Mouse (Mus musculus) ovary, postnatal 36 days (tissue): Measurements from ENCODE around the gene Spaca6.
"Not testable (repeated sequence)": the region's sequence is repeated elsewhere in the genome, so short reads cannot be mapped to it uniquely, and the experiment has no call there.

ENCODE experiments used
- DNase-seq: peaks from one replicate; pipeline ENCODE4 v3.0.0; 2022; ENCODE audit warnings: low spot score, mixed read lengths

The Spaca6 gene

DNA sequence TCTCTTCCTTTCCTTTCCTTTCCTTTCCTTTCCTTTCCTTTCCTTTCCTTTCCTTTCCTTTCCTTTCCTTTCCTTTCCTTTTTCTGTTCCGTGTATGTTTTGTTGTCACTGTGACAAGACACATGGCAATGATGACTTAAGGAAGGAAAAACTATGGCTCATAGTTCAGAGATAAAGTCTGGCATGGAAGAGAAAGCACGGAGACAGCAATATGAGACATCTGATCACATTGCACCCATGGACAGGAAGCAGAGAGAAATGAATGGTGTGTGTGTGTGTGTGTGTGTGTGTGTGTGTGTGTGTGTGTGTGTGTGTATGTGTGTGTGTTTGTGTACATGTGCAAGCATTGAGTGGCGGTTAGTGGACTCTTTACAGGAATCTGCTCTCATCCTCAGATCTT is 17.6 kb downstream of the Spaca6 start:
- not testable (repeated sequence) for DNase-seq

DNA sequence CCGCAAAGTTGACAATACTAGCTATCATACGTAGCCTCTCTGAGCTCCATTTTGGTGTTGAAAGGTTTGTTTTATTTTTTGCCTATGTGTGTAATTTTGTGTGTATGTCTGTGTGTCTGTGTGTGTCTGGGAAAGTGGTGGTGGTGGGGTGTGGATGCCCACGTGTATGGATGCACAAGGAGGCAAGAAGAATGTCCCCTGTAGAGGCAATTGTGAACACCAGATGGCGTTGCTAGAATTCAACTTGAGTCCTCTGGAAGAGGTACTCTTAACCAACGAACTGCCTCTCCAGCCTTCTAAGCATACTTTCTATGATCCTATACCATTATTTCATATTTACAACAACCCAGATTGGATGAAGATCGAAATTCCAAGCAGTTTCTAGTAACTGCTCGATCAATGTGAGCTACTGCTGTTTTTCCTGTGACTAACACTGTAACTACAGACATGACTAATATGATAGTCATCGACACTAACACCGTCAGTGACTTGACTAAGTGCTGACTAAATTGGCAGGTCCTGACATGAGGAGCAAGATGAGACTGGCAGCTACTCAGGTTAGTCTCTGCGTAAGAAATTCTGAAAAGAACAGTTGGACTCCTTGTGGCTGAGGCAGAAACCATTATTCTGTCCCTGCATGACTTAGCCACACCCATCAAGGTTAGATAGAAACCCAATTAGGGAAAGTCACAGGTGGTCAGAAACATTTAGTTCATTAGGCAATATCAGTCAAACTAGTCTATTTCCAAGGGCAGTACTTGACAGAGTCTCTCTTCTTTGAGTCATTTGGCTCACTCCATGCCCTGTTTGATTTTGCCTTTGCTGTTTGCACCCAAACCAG is 18.4 kb downstream of the Spaca6 start:
- DNase-seq, result no peak

DNA sequence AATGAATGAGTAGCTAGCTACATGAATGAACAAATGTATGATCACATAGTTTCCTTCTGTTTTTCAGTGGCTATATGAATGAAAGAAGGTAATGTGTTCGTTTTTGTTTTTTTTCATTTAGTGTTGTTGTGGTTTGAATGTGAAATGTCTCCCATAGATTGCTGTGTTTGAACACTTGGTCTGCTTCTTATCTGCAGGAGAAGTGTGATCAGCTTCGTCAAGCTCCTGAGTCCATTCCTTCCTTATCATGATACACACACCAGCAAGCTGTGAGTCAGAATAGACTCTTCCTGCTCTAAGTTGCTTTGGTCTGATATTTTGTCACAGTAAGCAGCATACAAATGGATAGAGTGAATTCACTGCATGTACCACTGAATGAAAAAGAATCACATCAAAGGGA is 22.0 kb downstream of the Spaca6 start:
- no peak for DNase-seq

DNA sequence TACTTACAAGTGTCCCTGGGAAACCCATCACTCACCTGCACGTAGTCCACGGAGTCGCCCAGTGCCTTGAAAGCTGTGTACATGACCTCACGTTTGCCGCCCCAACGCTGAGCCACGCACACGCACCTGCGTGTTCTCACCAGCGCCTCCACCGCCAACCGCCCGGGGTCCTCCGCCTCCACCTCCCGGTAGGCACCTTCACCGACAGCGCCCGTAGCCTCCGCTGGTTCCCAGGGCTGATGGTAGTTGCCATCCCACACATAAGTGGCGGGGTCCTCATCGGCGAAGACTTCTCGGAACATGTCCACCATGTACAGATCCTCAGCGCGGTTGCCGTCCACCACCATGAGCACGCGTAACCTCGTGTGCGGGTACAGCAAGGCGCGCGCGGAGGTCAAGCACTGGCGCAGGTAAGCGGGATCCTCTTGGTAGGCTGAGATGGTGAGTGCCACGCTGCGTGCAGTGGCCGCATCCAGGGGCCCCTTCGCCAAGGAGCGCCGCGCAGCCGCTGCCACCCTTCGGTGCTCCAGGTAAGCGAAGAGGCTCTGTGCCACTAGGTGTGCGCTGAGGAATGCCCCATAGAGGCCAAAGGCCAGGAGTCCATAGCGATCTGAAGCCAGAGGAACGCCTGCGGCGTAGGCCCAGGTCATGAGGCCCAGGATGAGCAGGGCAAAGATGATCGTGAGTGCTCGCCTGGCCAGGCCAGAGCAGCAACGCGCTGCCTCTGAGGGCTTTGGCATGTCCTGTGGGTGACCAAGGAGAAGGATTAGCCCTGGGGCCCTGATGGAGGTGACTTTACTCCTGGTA is 23.2 kb downstream of the Spaca6 start:
- DNase-seq, result no peak

DNA sequence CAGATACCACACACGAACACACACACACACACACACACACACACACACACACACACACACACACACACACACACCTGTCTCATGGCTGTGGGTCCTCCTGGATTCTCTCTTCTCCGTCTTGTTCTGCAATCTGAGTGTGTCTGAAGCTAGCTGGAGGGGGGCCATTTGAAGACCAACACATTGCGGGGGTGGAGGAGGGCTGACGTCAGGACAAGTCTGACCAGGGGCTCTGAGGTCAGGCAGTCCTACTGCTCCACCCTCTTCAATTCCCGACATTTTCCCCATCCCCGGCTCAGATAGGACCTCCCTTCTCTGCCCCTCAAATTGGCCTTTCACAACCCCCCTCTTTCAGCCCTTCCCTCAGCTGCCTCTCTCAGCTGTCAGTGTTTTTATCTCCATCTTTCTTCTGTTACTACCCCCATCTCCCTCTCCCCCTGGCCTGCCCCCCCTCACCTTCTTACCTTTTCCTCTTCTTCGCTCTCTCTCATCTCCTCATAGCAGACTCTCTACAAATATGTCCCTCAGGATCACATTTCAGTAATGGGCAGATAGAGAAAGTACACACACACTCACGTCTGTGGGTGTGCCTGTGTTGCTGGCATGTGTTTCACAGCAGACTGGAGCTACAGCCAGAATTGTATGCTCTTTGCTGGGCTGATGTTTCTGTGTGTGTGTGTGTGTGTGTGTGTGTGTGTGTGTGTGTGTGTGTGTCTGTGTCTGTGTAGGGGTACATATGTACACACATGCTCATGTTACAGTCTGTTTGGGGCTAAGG is 28.3 kb downstream of the Spaca6 start, which contains the start of gene Has1:
Gene Has1, minus strand, starts transcription at position 142 of the 775 bp plus-strand sequence.
- no peak for DNase-seq

DNA sequence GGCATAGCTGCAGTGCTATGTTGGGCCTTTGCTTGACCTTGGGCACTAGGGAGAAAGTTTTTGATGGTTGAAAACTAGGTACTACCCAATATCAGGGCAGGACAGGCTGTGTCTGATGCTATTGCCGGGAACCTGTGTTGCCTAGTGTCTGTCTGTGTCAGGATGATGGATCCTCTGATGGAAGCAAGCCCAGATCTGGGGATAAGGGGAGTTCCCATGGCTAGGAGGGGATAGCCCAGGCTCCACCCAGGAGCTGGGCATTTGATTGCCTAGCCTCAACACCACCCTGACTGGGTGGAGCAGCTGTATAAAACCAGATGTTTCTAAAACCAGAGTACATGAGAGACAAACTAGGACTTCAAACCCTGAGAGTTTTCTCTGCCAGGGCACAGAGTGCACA is 29.7 kb downstream of the Spaca6 start:
- no peak for DNase-seq

DNA sequence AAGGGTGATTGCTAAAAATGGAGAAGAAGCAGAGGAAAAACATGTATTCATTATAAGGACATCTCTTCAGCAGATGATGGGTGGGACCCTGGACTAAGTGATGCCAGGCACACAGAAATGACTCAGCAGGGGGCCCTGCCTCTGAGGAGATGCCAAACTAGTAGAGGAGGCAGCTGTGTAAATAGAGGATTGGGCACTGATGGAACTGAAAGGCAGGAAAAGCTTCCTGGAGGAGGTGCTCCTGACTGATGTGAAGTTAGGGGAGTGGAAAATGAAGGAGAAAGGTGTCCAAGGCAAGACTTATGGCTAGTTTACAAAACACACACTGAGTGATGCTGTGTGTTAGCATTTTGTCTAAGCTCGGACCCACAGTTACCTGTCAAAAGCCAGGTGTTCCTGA is 30.5 kb downstream of the Spaca6 start:
- DNase-seq, result no peak

DNA sequence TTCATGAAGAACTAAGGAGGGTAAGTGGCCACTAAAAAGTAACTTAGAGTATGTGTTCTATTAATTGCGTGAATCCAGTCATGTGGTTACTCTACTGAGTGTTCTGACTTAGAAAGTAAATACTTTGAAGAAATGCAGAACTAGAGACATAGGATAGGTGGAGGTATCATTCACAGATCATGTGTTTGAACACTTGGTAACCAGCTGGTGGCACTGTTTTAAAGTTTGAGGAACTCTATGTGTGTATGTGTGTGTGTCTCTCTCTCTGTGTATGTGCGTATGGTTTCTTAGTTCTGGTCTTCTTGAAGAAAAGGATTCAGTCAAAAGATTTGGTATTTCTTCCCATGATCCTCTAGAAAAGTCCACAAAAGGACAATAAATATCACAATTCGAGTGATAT is 33.2 kb downstream of the Spaca6 start:
- DNase-seq, result no peak

DNA sequence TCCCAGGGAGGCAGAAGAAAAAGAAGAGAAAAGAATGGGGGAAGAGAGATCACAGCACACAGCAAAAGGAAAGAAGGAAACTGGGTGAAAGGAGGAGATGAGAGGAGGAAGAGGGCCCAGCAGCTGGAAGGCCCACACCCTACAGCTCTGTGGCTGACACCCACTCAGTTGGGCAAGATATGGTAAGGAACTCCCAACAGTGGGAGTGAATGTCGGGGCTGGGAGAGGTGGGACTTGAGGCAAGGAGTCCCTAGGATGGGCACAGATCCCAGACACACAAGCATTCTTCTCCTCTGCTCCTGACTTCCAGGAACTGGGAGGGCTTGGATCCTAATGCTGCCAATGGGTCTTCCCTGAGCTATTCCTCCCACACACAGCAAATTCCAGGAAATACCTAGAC is 35.4 kb downstream of the Spaca6 start:
- no peak for DNase-seq

DNA sequence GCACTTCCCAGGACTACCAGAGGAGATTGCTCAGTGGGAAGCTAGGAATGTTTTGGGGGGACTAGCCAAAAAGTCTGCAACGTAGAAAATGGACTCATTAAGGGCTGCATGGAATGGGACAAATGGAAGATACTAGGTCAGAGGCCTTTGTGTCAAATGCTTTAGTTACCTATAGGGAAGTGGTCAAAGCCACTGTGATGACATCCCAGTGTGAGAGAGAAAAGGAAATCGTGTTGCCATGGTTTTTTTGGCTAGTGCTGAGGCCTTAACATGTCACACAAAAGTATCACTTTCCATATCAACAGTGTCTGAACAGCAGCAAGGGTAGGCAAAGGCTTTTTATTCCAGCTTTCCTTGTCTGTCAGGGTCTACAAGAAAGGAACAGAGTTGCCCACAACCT is 38.2 kb downstream of the Spaca6 start:
- no peak for DNase-seq

DNA sequence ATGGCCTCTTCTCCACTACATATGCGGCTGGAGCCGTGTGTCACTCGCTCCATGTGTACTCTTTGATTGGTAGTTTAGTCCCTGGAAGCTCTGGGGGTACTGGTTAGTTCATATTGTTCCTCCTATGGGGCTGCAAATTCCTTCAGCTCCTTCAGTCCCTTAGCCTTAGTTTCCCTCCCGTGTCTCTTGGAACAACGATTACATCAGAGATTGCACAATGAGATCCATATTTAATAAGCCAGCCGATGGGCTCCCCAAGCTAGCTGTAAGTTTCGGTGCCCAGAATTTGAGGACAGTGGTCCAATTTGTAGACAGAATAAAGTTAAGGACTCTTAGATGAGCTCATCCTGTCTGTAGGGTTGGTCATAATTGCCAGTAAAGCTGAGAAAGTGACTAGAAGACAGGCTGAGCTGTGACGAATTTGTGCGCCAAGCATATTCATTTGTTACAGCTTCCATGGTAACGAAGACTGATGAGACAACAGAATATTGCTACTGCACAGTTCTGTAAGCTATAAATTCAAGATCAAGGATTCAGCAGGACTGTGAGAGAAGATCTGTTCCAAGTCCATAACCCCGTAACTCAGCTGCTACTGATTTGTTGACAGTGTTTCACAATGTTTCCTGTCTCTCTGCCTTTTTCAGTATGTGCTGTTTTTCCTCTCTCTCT is 40.0 kb downstream of the Spaca6 start:
- no peak for DNase-seq

DNA sequence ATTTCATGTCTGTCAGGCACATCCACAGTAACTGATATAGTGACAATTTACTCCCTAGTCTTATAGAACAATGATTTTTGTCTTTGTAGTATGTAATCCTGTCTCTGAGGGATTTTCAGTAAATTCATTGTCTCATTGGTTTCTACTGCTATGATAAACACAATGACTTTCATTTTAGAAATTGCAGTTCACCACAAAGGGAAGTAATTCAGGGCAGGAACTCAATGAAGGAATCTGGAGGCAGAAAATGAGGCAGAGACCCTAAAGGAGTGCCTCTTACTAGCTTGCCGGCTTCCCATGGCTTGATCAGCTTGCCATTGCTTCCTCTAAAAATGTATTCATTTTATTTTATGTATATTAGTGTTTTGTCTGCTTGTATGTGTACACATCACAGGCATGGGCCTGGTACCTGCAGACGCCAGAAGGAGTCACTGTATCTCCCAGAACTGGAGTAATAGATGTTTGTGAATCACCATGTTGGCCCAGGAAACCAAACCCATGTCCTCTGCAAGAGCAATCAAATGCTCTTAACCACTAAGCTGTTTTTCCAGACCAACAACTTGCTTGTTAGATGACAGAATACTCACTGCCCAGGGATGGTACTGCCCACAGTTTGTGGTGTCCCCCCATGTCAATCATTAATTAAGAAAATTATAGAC is 44.1 kb downstream of the Spaca6 start:
- no peak for DNase-seq

DNA sequence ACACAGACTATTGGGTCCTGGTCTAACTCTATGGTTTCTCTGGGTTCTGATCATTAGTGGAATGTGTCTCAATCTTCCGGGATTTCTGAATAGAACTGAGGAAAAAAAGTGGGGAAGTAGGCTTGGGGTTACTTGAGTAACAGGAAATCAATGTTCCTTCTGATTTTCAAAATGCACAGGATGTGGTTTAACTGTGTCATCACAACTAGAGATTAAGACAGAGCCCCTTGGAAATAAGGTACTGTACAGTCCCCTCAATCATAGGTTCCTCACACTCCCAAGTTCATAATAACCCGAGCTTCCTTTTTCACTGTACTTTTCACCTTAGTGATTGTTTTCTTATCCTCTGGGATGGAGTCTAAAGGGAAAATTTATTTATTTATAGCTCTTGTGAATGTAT is 44.7 kb downstream of the Spaca6 start:
- no peak for DNase-seq

DNA sequence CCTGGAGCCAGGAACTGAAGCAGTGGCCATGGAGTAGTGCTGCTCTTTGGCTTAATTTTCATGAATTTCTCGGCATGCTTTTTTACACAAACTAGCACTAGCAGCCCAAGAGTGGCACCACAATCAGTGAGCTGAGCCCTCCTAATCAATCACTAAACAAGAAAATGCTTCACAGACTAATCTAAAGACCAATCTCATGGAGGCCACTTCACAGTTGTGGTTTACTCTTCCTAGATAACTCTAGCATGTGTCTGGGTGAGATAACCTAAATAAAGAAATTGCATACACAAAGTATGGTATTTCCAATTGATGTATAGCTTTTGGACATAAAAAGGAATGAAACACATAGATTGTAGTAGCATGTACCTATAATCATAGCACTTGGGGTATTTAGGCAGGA is 52.4 kb downstream of the Spaca6 start:
- DNase-seq, result no peak

DNA sequence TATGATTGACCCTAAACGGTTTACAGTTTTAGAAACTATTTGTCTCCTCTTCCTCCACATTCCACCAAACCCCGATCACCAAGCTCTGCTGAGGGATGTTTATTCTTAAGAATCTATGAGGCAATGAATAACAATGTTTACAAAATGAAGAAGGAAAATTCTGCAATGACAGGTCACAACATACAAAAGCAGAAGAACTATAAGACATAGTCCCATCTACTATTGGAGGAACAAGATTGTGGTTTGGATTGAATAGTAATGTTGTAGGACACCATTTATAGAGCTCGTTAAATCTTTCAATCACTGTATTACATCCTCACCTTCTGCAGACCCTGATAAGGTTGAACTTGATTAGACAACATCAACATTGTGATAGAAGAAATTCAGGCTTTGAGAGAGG is 55.7 kb downstream of the Spaca6 start:
- DNase-seq, result no peak

DNA sequence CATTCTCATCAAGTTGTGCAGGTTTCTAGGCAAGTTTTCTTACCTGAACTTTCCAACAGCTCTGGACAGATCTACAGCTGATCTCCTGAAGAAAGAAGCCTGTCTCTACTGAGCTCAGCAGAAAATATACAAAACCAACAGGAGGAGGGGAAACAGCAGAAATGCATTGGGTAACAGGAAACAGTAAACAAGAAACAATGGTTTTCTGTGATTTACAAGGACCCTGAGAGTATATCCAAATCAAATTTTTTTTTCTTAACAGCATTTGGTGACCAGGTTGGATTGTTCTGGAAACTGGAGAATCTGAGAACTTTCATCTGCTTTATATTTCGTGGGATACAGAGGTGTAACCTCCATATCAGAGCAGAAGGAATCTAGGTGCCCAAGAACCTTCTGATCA is 56.9 kb downstream of the Spaca6 start, which contains the start of gene Fpr1:
Gene Fpr1, minus strand, starts transcription at position 101 of the 400 bp plus-strand sequence.
- no peak for DNase-seq

DNA sequence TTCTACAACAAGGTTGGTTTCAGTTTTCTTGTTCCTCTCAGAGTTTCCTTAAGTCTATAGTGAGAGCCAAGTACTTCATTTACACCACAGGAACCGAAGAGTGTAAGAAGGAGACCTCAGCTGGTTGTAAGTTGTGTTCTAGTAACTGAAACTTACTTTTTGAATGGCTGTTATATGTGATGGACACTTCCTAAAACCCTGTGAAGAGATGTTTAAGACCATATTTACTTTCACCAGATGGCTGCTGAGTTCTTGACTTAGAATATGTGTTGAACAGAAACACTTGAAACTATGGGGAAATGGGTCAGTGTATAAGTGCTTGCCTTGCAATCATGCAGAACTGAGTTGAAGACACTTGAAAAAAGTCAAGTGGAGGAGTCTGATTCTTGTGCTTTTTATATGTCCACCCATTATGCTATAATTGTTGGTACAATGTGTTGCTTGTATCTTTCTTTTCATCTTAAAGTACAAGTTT is 60.9 kb downstream of the Spaca6 start, which contains the start of the genes Fpr2 and Fpr3:
Gene Fpr2, plus strand, starts transcription at position 51 of the 475 bp plus-strand sequence.
Gene Fpr3, plus strand, starts transcription at position 79 of the 475 bp plus-strand sequence.
- no peak for DNase-seq

DNA sequence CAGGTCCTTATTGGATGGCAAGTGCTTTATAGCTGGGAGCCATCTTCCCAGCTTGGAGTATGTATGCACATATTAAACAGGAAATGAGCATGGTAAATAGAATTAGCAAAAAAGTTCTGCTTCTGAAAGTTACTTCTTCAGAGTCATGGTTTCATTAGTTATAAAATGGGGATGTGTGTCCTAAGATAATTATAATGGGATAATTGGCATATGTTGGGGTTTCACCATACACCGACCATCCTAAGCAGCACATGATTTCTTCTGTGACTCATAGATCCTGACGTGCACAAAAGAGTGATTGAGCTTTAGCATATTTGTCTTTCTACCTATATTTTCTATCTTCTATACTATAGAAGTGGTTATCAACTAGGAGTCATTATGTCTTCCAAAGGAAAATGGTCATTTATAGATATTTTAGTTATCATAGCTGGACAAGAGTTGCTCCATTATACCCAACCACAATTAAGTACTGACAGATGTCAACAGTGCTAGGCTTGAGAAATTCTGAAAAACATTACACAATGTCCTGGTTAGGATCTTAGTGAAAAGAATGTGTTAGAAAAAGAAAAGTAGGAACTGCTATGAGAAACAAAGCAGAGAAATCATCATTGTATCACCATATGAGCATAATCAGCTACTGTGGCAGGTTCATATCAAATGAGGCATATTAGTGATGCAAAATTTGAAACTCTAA is 62.9 kb downstream of the Spaca6 start:
- no peak for DNase-seq
